Mouse (Mus musculus): ENCODE results near the gene Olfr251. TPM values are rescaled to one million over a fixed set of nuclear protein-coding genes. Genes with fewer than 3 reads are reported as not detected.
"Not testable (repeated sequence)": the region's sequence is repeated elsewhere in the genome, so short reads cannot be mapped to it uniquely, and the experiment has no call there.

Olfr251 gene
- not detected for total RNA-seq (2021)

DNA sequence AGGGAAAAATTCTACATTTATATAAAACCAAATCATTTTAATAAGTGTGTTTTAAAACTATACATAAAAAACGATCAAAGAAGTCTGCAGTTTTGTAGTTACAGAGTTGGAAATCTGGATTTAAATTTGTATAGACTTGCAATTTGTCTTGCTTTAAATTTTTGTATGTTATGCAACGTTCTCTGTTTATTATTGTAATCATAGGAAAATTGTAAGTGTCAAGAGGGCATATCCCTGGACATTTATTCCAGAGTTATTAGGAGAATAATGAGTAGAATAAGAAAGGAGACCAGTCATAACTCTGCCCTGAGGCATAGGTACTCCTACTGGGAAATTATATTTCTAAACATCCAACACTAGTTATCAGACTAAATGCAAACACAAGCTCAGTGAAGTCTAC is at the start of gene Olfr251:
Gene Olfr251 (plus strand): TSS at position 301 of the 400 bp plus-strand sequence.
- no peak for DNase-seq

DNA sequence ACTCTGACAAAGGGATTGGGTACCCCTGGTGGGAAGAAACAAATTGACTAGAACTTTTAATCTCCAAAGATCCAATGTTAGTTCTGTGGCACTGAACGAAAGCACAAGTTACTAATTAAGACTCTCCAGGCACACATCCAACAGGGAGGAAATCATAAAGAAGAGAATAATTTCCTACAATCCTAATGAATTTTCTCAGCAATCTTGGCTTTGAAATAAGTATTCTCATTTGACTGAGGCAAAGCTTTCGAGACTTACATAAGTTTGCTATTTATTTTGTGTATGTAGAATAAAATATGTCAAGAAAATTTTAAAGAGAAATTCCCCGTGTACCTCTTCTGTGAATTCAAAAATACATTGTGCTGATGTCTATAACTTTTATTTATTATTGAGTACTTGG is 48.1 kb upstream of the Olfr251 start, which contains the start of gene Olfr25:
Gene Olfr25 (plus strand): TSS at position 301 of the 400 bp plus-strand sequence.
- DNase-seq, result no peak

DNA sequence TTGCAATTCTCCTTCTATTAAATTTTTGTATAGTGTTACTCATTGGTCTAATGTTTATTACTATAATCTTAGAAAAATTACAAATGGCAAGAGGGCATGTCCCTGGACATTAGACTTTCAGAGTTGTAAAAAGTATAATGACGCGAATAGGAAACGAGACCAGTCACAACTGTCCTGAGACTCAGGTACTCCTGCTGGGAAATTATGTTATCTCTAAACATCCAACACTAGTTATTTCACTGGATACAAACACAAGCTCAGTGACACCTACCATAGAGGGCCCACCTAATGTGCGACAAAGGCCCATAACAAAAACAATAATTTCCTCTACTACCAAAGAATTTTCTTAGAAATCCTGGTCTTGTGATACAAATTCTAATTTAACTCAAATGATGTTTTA is 28.8 kb upstream of the Olfr251 start, which contains the start of gene Olfr898:
Gene Olfr898 (plus strand): TSS at position 301 of the 400 bp plus-strand sequence.
- DNase-seq, result no peak

DNA sequence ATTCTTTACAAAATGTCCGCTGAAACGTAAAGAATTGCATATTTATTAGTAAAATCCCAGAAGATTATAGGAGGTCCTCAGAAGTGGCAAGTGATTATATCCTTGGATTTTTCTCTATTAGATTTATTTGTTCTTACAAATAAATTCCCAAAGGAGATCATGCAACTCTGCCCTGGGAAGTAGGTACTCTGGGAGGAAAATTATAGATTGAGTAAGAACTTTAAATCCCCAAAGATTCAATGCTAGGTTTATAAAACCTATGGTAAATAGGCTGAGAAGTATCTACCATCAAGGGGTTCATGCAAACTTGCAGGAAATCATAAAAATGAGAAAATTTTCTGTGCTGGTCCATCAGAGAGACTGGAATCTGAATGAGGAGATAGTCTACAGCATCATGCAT is 10.3 kb upstream of the Olfr251 start, which contains the start of gene Olfr250:
Gene Olfr250 (plus strand): TSS at position 301 of the 400 bp plus-strand sequence.
- DNase-seq, result no peak

DNA sequence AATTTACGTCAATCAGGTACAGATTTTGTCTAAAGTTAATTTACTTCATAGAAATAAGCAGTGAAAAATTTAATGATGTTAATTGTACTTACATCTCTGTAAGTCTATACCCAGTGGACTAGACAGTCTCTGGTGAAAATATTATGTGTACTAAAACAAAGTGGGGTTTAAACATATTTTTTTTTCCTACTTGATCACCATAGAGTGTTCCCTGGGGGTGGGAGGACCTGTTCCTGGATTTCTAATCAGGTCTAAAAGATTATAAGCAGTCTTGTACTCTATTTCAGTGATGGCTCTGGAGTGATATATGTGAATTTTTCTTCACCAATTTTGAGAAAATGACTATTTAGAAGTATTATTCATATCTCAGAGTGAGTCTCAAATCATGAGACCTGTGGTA is 24.5 kb downstream of the Olfr251 start, which contains the start of gene Olfr147:
Gene Olfr147 (plus strand): TSS at position 301 of the 400 bp plus-strand sequence.
- no peak for DNase-seq

DNA sequence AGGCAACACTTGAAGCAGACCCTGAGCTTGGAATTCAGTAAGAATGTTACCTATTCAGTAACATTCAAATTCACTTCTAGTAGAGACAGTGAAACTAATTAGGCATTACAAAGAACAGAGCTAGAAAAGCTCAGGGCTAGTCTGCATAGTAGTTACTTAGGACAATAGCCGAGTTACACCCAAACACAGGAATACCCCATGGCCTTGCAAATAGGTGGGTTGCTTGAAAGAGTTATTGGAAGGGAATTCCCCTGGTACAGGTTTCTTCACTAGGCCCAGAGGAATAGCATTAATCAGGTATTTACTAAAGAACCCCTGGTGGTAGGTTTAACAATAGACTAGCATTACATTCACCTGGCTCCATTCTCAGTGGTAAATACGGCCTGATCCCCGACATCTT is 30.6 kb downstream of the Olfr251 start:
- DNase-seq, result not testable (repeated sequence)

DNA sequence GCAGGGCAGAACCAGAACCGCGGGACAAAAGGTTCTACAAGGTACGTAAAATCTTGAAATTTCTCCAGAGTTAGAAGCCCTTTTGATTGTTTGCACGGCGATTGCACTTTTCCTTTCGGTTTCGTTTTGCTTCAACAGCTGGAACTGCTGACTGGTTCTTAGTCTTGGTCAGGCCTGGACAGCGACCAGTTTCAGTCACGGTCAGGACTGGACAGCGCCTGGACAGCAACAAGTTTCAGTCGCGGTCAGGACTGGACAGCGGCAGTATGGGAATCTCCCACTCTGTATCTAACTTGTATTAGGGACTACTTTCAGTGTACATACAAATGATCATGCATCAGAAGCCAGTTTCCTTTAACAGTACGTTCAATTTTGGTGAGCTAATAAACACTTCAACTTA is 36.6 kb downstream of the Olfr251 start:
- DNase-seq, result peak; percentile 24

DNA sequence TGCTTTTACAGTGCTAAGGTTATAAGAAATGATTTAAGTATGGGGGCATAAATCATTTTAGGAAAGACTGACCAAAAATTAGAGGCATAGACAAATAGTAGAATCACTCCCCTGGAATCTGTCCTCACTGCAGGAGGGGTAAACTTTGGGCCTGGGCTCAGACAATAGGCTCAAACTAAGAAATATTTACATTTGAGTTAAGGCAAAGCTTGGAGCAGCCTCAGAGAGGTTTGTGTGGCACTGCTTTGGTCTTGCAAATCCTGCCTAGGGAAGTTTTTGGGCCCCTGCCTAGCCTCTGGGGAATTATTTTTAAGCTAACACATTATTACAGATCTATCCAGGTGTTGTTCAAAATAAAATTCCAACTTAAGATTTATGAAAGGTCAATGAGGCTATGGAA is 46.9 kb downstream of the Olfr251 start:
- no peak for DNase-seq

DNA sequence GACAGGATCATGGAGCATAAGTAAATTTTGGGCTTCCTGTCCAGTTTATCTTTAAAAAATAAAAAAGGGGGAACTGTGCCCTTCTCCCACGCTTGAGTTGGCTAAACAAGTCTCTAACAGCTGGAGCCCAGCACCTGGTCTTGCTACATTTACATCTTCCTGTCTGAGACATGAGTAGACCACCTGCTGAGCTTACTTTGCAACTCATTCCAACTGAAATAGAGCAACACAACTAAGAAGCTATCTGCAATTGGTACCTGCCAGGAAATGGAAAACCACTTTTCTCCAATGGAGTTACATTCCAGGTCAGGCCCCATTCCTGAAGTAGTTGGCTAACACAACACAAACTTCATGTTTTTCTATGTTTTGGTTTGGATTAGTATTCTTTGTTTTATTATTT is 50.1 kb downstream of the Olfr251 start:
- no peak for DNase-seq

DNA sequence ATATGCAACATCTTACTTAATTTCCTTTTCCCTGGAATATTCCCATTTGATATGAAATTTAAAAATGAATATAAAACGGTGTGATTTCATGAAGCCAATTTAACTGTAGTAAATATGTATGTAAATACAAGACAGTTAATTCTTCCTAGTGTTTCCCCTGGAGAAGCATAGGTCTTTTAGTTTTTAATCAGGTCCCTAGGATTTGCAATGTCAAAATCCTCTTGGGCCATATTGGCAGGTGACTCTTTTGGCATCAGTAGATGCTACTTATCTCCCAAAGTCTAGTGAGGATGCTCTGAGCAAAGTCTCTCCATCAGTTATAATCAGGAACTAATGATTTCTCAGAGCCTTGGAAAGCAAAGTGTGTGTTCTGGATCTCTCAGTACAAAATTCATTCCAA is 52.3 kb downstream of the Olfr251 start, which contains the start of gene Olfr901:
Gene Olfr901 (plus strand): TSS at position 301 of the 400 bp plus-strand sequence.
- no peak for DNase-seq

Other genes starting within 250 kb of the Olfr251 start
- gene Olfr890, start 234.6 kb upstream of the Olfr251 start, total RNA-seq (2021), result not detected
- not detected for gene Olfr891, start 196.3 kb upstream of the Olfr251 start, total RNA-seq (2021)
- gene Olfr893, start 168.7 kb upstream of the Olfr251 start, total RNA-seq (2021), result not detected
- gene Olfr894, start 159.0 kb upstream of the Olfr251 start, total RNA-seq (2021), result not detected
- not detected for gene Olfr143, start 124.3 kb upstream of the Olfr251 start, total RNA-seq (2021)
- not detected for gene Olfr895, start 109.2 kb upstream of the Olfr251 start, total RNA-seq (2021)
- gene Olfr896-ps1, start 86.0 kb upstream of the Olfr251 start, total RNA-seq (2021), result not detected
- gene Olfr25, start 48.0 kb upstream of the Olfr251 start, total RNA-seq (2021), result not detected
- gene Olfr898, start 28.7 kb upstream of the Olfr251 start, total RNA-seq (2021), result not detected
- not detected for gene Olfr250, start 10.2 kb upstream of the Olfr251 start, total RNA-seq (2021)
- not detected for gene Olfr147, start 24.6 kb downstream of the Olfr251 start, total RNA-seq (2021)
- not detected for gene Olfr901, start 52.4 kb downstream of the Olfr251 start, total RNA-seq (2021)
- not detected for gene Olfr902, start 70.6 kb downstream of the Olfr251 start, total RNA-seq (2021)
- gene Olfr904, start 86.1 kb downstream of the Olfr251 start, total RNA-seq (2021), result not detected
- gene Olfr905, start 94.0 kb downstream of the Olfr251 start, total RNA-seq (2021), result not detected
- not detected for gene Olfr906, start 110.0 kb downstream of the Olfr251 start, total RNA-seq (2021)
- not detected for gene Olfr907, start 118.7 kb downstream of the Olfr251 start, total RNA-seq (2021)
- not detected for gene Olfr911-ps1, start 144.5 kb downstream of the Olfr251 start, total RNA-seq (2021)
- gene Olfr910, start 160.8 kb downstream of the Olfr251 start, total RNA-seq (2021), result not detected
- gene Olfr912, start 203.1 kb downstream of the Olfr251 start, total RNA-seq (2021), result not detected
- not detected for gene Olfr913, start 215.7 kb downstream of the Olfr251 start, total RNA-seq (2021)
- gene Olfr914, start 228.0 kb downstream of the Olfr251 start, total RNA-seq (2021), result not detected